Mouse (Mus musculus) ovary, adult 18-20 months (tissue): Measurements from ENCODE around the gene Zc3h10.

Source experiments
- DNase-seq: peaks from one replicate; pipeline ENCODE4 v3.0.0; 2022; ENCODE audit warnings: low spot score, mixed read lengths

The Zc3h10 gene

DNA sequence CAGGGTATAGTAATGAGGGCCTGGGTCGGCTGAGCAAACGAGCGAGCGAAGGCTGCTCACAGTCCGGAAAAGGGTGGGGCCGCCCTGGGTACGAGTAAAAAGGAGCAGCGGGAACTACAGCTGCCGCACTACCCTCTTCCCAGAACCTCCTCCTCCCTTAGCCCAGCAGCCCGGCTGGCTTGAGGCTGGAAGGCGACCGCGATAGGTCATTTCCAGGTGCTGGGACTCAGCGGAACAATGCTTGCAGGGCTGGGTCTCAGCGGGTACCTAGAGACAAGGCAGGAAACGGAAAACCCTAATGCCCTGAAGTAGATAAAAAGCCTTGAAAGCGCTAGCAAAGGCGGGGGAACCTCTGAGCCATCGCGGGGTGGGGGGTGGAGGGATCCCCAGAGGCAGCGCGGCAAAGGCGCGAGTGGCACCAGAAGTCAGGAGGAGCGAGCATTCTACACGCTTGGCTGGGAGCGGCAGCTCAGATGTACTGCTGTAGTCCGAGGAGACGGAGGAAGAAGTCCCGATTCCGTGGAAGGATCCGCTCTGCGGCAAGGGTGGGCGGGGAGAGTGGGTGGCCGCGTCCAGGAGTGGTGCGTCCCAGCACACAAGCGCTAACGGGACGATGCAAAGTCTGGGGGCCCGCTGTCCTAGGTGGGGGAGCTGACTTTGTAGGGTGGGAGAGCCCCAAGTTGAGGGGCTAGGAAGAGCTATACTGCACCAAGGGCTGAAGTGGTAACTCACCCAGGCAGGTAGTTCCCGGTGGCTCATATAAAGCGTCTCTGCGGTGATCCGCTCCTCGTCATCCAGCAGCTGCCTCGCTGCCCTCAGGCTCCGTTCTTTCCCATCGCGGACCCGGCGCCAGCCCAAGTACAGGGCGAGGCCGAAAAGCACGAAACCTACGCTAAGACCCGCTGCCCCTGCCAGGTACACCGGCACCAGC, 22.6 kb downstream of the Zc3h10 start:
- DNase-seq: peak; percentile 31

DNA sequence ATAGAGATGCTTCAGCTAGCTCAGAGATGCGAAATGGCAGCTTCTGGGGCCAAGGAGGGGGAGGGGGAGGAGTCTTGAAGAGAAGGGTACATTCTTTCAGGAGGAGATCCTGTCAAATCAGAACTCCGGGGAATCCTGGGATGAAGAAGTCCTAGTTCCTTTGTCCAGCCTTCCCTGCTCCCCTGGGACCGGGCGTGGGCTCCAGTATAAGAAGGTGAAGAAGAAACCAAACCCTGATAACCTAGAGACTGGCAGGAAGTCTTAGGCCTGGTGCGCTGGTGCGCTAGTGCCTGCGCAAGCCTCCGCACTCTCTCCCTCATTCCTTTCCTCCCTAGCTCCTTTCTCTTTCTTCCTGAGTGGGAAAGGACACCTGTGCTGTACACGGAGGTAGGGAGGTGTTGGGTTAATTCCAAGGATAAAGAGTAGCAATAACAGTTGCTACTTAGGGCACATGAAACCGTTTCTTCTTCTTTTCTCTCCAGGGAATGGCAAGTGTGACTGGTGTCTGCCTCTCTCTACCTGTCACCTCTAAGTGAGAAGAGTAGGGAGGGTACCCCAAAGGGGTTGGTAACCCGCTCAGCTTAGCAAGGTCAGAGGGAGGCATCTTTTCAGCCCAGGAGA, 23.4 kb downstream of the Zc3h10 start:
- no peak for DNase-seq

DNA sequence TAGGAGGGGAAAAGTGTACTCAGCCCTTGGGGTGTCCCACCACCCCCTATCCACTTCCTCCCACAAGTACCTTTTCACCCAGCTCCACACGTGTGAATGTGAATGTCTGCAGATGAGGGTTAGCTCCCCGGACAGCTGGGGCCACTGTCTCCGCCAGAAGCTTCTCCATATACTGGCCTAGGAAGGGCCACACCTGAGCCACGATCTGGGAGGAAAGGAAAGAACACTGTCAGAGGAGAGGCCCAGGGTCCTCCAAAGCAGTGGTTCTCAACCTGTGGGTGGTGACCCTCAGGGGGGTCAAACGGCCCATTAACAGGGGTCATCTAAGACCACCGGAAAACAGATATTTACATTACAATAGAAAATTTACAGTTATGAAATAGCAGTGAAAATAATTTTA, 25.2 kb downstream of the Zc3h10 start:
- DNase-seq: no peak

DNA sequence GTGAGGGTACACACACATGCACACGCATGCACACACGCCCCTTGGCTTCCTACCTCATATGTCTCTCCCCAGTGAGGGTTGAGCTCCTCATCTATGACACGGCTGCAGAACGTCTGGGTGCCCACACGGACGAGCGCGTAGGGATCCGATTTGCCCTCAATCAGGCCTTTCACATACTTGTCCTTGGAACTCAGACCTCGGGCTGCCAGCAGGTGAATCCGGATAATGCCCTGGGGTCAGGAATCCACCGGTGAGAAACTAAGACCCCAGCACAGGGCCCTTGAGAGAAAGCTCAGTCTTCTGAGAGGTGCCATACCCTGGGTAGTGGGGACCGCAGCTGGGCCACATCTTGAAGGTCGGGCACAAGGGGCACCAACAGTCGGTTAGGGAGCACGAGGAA, 27.0 kb downstream of the Zc3h10 start:
- no peak for DNase-seq

DNA sequence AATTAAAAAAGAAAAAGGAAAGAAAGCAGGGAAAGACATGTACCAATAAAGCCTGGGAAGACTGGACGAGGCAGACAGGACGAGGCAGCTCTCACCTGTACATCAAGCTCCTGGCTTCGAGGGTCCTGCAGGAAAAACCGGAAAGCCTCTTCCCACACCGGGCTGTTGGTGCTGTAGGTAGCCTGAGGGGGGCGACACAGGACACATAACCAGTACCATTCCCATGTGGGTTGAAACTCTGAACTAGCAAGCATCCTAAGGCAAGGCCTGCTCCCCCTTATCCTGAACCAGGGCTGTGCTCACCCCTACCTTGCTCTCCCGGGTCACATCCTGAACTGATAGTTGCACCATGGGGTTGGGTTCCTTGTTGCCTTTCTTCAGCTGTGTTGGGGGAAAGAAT, 28.7 kb downstream of the Zc3h10 start:
- no peak for DNase-seq

DNA sequence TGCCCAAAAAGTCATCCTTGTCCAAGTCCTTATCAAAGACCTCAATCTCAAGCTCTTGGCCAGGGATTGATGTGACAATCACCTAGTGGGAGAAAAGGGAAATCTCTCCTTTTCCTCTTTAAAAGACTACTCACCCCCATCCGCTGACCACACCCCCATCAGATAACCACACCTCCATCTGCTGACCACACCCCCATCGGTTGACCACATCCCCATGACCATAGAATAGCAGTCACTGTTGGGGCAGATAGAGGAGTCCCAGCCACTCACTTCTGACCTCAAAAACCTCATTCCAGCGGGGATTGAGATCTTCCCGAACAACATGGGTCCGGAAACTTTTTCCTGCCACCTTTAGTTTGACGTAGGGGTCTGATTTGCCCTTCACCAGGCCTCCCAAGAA, 30.9 kb downstream of the Zc3h10 start:
- DNase-seq: no peak

DNA sequence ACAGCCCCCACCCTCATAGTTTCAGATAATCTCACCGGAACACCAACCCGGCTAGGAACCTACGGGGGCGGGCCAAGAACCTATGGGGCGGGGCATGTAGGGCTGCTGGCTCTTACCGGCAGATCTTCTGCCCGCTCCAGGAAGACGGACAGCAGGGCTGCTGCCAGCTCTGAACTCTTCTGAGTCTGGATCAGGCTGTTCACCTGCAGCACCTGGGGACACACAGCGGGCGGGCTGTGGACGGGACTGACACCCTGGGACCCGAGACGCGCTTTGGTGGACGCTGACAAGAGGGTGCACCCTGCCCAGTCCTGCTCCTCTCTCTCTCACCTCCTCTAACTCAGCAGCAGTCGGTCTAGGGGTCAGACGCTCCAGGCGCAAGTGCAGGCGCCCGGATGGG, 31.5 kb downstream of the Zc3h10 start:
- DNase-seq: no peak

DNA sequence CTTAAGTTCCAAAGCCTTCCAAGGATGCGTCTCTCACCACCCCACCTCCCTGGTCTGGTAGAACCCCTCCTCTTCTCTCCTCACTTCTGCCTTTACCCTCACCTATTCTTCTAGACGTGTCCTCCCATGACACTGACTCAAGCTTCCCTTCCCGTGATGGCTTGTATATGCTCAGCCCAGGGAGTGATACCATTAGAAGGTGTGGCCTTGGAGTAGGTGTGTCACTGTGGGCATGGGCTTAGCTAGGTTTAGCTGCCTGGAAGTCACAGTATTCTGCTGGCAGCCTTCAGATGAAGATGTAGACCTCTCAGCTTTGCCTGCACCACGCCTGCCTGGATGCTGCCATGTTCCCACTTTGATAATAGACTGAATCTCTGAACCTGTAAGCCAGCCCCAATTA, 32.5 kb downstream of the Zc3h10 start:
- no peak for DNase-seq

DNA sequence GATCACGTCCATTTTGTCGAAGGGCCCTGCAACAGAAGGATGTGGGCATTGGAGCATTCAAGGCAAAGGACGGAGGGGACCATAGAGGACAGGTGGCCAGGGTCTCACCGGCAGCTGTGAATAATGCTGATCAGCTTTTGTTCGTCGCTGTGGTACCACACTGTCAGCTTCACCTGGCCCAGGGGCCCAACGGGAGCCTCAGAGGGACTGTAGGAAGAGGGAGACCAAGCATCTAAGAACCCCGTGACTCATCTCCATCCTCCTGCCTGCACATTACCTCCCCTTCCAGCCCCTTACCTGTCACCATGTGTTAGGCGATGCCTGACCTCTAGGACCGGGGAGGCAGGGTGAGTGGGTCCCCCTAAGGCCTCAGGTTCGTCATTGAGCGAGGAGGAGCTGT, 35.8 kb downstream of the Zc3h10 start:
- DNase-seq: no peak

DNA sequence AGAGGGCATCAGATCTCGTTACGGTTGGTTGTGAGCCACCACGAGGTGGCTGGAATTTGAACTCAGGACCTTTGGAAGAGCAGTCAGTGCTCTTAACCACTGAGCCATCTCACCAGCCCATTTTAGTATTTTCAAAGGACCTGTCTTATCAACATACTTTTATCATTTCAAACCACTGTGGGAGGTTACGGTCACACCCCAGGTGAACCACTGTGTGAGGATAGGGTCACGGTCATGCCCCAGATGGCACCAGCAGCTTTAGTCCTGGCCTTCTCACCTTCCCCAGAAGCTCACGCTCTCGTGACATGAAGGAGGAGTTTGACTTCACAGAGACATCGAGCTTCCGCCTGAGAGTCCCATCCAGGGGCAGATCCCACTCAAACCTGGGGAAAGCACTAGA, 36.4 kb downstream of the Zc3h10 start:
- DNase-seq: no peak

DNA sequence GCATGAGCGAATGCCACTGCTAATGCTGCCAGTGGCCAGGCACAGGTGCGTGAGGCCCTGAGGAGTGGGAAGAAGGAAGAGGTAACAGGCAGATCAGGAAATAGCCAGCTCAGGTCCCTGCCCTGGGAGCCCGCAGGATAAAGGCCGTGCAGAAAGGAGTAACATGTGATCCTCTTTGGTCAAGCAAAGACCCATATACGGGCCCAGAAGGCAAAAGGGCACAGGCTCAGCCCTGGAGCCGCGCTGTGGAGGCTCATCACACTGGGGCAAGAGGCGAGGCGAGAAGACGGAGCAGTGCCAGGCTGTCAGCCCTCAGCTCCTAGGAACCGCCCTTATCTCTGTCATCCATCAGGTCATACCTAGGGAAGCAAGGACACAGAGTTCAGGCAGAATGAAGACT, 37.3 kb downstream of the Zc3h10 start:
- no peak for DNase-seq

DNA sequence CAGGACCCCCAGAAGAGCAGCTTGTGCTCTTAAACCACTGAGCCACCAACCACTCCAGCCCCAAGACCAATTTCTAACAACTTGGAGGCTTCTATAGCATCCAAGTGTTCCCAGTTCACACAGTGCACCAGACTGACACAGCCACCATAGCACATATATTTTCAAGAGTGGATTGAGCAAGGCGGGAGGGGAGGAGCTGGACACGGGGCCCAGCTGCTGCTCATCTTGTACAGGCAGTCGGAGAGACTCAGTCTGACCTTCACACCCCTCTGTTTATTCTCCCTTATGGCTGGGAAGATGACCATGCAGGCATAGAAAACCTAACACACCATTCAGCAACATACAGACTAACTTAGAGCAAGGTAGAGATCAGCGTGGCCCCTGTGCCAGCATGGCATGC, 37.7 kb downstream of the Zc3h10 start:
- no peak for DNase-seq

DNA sequence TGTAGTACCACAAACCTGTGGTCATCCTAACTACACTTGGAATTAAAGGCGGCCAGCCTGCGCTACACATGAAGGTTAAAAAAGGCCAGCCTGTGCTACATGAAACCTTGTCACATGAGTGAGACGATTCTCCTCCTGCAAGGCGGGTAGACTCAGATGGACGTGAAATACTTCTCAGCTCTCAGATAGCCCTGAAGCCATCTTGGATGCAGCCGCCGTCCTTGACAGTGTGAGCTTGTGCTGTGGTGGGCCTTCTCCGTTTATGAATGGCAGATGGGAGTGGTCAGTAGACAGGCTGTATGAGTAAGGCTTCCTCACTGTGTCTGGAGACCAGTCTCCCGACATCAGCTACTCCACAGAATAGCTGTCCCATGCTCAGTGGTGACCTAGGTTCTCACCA, 38.4 kb downstream of the Zc3h10 start:
- no peak for DNase-seq

DNA sequence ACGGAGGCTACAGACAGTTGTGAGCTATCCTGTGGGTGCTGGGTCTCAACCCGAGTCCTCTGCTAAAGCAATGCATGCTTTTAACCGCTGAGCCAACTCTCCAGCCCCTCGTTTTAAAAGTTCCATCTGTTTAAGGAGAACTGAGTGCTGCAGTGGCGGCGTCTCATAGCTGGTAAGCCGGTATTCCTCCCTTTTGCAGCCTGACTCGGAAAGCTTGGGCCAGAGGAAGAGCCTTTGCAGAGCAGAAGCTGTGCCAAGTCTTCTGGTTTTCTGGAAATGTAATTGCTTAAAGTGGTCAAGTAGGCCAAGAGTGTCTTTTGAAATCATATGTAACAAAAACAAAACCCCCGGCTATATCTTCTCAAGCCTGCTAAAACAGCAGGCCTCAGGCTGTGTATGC, 39.3 kb downstream of the Zc3h10 start:
- no peak for DNase-seq

DNA sequence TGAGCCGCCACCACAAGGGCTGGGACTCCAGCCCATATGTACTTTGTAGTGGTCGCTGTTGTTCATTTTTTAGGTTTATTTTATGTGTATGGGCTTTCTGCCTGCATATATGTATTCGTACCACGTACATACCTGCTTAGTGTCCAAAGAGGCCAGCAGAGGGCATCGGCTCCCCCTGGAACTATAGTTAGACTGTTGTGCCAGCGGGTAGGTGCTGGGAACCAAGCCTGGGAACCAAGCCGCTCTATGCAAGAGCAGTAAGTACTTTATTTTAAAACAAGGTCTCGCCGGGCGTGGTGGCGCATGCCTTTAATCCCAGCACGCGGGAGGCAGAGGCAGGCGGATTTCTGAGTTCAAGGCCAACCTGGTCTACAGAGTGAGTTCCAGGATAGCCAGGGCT, 41.6 kb downstream of the Zc3h10 start:
- no peak for DNase-seq

DNA sequence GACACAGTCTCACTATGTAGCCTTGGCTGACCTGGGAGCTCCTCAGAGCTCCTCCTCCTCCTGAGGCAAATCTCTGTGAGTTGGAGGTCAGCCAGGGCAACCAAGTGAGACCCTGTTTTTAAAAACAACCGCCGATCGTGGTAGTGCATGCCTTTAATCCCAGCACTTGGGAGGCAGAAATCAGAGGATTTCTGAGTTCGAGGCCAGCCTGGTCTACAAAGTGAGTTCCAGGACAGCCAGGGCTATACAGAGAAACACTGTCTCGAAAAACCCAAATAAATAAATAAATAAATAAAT, 42.3 kb downstream of the Zc3h10 start:
- peak; percentile 54 for DNase-seq

DNA sequence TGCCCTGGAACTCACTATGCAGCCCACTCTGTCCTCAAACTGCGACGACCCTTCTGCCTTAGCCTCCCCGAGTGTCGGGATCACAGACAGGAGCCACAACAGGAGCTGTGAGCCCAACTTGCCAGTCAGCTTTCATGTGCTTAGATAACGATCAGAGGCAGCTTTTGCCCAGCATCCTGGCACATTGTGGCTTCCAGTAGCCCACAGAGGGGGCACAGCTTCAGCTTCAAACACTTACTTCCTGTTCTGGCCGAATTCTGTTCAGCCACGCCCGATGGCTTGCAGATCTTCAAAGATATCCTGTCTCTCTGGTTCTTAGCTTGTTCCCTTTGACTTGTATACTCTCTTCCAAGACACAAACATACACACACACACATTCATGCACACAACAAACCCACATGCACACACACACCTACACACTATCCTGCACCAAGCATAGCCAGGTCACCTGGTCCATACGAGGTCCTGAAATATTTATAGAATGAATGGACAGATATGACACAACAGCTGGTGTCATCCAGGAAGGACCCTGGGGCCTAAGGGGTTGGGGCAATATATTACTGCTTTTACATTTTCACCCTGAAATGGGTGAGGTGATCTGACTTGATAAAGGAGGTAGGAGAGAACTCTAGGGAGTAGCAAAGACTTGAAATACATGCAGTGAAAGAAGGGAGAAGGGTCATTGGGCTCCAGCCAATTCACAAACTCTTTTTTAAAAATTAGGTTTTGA, 42.8 kb downstream of the Zc3h10 start:
- DNase-seq: no peak

DNA sequence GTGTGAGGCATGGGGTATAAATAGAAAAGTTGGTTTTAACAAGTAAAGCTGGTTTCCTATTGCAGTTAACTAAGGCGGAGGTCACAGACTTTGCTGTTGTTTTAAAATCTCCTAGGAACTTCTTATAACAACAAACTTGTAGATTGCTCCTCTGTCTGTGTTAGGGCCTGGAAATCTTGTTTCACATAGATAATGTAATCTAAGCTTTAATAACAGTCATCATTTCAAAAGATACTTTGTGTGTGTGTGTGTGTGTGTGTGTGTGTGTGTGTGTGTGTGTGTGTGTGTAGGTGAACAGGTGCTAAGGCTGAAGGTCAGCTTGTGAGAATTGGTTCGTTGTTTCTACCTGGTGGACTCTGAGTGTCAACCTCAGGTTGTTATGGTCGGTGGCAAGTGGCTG, 43.6 kb downstream of the Zc3h10 start:
- DNase-seq: no peak

DNA sequence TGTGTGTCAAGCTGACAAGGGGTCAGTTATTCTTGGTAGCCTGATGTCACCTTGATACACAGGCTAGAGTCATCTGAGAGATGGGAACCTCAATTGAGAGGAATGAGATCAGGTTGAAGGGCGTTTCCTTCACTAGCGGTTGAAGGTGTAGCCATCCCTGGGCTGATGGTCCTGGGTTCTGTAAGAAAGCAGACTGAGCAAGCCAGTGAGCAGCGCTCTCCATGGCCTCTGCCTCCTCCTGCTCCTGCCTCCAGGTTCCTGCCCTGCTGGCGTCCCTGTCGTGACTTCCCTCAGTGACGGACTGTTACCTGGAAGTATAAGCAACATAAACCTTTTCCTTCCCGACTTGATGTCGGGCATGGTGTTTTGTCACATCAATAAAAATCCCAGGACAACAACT, 44.0 kb downstream of the Zc3h10 start:
- DNase-seq: no peak

DNA sequence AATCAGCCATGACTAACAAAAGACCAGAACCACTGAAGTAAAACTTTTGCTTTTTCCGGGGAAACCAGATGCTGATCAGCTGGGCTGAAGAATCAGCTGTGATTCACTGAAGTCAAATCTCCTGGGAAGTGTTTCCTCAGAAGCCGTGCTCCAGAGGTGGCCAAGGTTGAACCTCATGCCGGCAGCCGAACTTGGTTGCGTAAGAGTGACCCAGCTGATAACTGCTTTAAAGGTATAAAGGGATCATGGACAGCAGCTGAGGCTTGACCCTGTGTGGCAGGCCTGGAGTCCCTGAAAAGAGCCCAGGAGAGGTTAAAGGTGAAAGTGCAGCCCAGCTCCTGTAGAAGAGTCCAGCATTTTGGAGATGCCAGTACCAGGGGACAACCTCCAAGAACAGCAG, 45.2 kb downstream of the Zc3h10 start:
- DNase-seq: no peak

DNA sequence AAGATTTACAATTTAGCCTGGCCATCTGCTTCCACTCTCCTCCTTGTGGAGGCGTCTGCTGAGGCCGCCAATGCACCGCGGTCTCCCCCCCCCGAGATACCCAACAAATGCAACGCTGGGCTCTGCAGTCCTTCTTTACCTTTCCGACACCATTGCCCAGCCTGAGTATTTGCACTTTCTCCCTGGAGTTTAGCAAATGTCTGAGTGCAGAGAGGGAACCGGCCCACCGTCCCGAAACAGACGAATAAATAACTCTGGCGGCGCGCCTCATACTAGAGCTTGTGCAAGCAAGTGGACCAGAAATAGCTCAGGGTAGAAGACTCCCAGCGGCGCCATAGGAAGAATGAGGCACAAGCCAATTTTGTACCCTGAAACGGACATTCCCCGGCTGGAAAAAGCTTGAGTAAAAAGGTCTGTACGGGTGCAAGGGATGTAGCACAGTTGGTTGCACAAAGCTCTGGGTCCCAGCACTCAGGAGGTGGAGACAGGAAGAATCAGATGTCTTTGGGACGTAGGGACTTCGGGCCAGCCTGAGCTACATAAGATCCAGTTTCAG, 48.4 kb downstream of the Zc3h10 start:
- DNase-seq: no peak

DNA sequence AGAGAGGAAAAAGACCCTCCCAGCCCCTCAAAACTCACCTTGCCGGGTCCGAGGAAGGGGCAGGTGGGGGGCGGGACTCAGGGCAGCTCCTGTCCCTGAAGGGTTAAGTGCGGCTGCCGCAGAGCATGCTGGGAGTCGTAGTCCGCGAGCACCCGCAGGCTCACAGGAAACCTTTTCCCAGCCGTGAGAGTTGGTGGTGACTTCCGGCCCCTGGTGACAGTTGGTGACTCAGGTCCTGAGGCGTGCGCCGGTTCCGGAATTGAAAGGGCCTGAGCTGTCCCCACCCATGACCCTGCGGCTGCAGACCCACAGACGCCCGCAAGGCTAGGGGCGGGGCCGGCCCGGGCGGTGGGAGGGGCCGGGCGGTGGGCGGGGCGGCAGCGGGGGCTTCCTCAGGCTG, 49.0 kb downstream of the Zc3h10 start, which contains the start of gene Myl6b:
TSS of gene Myl6b (minus strand) at position 96 of the 400 bp plus-strand sequence.
- peak; percentile 96 for DNase-seq
